Mouse (Mus musculus) frontal cortex, postnatal 25 days (tissue): ENCODE results near the gene Miip.
A peak's percentile ranks its signal among the peaks of the same experiment; 100 is the strongest.

Source experiments
- DNase-seq, 2 experiments: peaks; one replicate each; pipeline ENCODE4 v3.0.0; 2022; ENCODE audit warnings: low spot score in 2 of 2

Miip gene

DNA sequence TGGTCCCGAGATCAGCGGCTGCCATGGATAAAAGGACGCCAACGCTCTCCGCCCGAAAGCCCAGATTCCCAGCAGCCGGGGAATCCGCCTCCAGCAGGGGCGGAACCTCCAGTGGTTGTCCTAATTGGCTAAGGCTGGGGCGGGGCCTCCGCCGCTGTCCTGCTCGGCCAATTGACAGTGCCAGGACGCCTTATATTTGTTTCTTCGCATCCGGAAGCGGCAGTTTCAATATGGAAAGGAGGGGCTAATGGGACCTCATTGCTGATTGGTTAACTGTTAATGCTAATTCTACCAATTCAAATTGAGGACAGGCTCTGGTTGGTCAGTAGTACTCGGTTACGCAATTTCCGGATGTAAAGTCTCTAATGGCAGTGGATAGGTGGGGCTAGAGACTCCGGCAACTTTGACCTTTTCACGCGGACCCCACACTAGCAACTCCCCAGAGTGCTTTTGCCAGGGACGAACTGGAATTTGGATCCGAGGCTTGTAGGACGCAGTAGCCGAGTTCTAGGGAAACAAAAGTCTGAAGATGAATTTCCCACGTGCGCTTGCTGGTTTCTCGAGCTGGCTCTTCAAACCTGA lies at the start of gene Miip, which contains the start of gene Fv1:
Gene Miip (minus strand): TSS at position 367 of the 582 bp plus-strand sequence.
Gene Fv1 (plus strand): TSS at position 530 of the 582 bp plus-strand sequence.
- peak; percentile 86 to 93 for DNase-seq

DNA sequence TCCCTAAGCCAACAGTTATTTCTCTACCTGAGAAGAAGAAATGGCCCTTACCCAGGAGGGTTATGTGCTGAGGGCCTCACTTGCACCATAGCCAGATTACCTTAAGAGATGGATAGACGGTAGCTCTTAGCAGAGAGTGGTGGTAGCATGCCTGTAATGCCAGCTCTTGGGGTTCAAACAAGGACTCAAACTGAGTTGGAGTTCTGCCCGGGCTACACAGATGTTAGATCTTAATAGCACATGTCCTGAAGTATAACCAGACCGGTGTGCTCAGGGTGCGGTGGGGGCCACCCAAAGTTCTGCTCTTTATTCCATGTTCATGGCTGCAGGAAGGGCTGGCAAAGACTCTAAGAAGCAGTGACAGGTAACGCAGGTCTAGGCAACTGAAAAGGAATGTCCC lies 40.9 kb upstream of the Miip start:
- no peak for DNase-seq

DNA sequence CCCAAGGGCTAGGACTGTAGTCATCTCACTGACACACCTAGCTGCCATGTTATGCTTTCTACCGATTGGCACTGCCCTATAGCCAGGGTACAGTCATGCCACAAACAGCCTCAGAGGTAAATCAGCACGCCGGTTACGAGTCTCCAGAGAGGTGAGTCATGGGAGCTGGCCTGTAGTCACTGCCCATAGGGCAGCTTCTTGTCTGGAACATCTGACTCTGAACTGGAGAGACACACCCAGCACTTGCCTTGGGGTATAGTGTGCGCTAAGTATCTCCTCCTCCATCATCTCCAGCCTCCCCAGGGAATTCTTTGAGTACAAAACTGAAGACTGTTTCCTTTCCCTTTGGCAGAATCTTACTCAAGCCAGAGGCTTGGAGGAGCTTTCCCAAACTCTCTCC lies 37.6 kb upstream of the Miip start:
- DNase-seq, result no peak

DNA sequence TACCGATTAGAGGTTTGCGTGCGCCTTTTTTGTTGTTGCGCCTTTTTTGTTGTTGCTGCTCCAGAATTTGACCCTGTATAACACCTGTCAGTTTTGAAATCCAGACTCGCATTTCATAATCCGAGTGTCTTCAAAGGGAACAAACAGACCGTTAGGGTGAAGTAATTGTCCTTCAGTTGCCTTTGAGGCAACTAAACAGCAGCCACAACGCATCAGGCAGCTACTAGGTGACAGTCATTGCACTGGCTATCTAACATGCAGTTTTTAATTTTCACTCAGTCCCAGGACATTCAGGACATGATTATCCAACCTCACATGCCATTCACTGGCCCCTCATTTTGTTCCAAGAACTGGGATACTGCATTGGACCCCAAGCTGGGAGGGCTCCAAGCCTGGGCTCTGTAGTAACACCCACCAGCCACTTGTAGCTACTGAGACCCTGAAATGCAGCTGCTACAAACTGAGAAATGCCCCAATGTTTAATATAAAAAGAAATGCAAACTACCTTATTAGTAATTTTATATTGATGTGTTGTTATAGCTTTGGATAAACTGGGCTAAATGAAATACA lies 36.6 kb upstream of the Miip start:
- DNase-seq, result no peak

DNA sequence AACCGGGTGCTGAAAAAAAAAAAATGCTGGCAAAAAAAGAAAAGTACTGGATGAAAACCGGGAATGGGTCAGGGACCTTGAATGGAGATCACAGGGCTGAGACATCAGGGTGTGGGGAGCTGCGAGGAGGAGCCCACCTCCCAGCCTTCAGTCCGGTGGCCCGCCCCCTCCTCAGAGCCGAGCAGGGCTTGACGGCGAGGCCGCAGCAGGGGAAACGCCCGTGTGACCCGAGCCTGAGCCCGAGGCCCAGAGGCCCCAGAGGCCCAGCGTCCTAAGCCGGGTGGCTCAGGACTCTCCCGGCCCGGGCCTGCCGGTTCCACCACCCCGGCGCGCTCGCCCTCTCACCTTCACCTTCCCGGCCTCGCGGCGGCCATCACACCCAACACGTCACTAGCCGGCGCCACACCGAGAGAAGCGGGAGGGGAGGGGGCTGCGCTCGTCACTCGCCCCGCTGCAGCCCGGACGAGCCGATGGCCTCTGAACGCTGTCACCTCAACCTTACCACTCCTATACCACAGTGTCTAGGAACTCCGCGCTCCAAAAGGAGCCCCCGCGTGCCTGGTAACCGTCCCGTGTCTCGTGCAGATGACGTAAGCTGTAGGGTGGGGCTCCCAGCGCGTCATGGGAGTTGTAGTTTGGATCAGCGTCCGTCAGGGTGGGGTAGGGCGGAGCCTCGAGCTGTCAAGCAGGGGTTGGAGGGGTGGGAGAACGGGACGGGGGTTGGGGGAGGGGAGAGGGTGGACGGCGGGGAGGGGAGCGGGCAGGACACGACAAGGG lies 35.9 kb upstream of the Miip start, which contains the start of gene Mfn2:
Gene Mfn2 (minus strand): TSS at position 392 of the 777 bp plus-strand sequence.
- peak; percentile 85 to 88 for DNase-seq

DNA sequence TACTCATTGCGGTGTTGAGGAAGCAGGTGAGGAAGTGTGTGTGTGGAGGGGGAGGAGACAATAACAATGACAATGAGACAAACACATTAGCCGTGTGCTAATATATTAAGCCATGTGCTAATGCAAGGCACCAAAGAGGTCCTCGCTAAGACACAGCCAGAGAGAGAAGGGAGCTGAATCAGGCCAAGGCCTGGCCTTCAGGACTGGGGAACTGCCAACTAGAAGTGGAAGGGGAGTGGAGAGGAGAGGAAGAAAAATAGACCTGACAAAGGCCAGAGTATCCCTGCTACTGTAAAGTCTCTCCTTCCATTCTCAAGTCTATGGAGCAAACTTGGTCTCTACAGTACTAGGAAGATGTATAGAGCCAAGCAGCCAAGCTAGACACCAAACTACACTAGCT lies 35.0 kb upstream of the Miip start:
- no peak for DNase-seq

DNA sequence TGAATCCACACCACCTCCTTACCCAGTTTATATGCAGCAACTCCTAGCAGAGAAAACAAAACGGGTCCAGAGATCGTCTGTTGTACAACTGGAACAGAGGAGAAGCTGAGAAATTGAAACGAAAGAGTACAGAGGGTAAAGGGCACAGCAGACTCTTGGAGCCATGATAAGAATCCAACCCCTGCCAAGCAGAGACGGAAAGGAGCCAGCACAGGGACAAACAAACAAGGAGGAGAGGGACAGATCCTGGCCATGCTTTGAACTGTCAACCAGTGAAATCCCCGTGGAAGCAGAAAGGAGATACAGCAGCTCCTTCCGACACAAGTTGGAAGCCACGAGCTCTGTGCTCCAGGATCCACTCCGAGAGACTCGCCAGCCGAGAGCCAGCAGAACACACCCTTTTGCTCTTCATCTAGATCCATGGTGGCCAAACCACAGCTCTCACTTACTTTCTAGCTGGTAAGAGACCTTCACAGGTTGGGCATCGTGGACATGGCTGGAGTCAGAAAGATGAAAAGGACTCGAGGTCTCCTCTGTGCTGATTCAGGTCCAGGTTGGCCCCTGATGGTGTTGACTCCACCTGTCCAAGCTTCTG lies 34.4 kb upstream of the Miip start:
- no peak for DNase-seq

DNA sequence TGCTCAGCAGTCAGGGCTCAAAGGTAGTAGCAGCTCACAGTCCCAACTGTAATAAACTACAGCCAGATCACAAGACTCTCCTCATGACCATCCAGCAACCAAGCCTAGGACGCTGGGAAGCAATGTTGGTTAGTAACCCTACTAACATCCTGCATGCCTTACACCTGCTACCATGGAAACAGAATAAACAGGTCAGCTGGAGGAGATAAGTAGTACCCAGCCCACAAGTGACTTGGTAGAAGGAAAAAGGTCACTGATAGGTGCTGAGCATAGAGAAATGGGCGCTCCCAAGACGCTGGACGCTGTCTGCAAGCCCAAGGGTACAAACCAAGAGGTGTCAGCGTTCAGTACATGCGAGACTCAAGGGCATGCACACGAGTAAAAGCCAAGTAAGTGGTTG lies 31.8 kb upstream of the Miip start:
- DNase-seq, result no peak

DNA sequence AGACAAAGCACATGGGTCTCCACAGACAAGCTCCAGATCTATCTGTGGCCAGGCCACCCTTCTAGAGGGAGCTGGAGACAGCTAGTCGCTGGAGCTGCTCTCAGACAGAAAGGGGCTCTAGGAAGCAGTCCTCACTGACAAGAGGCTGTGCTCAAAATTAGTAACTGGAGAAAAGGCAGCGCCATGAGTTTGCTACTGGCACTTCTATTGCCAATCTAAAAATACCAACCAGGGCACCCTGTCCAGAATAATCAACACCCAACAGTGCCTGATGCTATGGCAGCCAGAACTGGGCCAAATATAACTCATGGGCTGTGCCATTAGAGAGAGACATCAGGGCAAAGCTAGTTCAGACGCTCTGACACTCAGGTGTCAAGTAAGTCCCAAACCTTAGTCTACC lies 28.7 kb upstream of the Miip start:
- no peak for DNase-seq

DNA sequence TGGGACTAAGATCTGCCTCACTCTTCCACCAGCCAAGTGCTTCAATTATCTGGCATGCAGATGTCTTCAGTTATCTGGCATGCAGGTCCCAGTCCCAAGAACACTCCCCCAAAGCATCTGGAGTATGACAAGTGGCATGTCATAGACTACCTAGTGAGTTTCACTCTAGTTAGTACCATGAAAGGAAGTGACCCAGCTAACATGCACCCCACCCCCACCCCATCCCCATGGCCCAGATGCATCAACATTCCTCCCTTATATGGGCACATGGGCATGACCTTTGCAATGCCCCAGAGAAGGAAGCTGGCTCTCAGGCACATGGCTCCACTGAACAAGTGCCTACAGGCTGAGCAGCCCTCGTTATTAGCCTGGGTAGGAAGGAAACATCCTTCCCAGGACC lies 27.8 kb upstream of the Miip start:
- DNase-seq, result no peak

DNA sequence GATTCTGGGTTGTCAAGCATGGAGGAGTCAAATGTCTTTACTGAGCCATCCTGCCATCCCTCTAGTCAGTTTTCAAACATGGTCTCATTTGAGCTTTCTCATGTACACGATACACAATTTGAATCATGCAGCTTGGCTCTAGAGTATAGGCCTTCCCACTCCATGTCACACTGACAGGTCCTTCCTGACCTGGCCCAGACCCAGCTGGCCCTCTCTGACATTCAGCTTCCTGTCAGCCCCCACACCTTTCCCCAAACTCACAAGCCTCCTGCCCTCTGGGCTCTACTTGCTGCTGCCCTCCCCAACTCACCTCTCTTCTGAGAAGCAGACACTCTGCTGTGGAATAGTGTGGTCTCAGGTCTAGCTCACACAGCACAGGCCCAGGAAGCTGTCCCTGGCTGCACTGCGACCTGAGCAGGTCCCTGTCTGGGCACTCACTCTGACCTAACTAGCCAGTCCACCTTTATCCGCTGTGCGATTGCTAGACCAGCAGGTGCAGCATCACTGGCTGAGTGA lies 27.3 kb upstream of the Miip start:
- no peak for DNase-seq

DNA sequence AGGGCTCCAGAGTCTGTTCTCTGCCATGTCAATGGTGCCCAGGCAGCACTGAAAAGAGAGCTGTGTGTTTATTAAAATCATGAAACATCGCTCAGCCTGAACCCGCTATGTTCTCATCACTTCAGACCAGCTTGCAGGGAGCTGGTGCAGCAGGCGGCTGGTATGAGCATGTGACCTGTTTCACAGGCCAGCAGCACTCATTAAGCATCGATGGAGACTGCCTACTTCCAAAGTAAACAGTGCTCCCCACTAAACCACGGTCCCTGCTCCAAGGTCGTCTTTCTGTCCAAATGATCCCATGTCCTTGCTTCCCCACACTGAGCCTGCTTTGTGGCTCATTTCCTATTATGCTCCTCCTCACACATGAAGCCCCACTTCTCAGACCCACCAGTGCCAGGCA lies 21.7 kb upstream of the Miip start:
- no peak for DNase-seq

DNA sequence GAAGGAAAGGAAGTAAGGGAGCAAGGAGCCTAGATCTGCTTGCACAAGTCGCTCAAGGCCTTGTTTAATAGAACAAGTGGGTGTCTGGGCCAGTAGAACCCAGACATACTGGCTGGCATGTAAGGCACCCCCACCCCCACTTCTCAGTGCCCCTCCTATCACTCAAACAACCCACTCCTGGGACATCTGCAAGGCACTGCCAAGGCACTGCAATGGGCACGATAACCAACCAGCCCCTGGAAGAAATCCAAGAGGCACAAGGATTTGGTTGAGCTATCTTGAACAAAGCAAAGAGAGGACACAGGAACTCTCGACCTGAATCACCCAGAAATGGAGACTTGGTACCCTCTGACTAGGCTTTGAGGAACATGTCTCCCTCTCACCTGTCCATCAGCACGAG lies 19.6 kb upstream of the Miip start:
- DNase-seq, result no peak

DNA sequence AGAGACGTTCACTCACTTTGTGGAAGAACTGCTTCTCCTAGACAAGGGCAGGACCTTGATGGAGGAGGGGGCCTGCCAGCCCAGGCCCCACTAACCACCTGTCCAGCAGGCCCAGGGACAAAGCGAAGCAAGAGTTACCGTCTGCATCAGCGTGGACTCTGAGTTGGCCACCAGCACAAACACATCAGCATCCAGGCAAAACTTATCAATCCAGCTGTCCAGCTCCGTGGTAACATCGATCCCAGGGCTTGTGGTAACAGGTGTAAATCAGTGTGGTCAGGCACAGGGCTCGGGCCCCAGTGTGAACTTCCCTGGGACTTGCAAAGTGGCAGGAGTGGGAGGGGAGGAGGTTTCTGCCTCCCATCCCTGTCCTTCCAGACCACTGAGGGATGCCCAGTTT lies 18.7 kb upstream of the Miip start:
- no peak for DNase-seq

DNA sequence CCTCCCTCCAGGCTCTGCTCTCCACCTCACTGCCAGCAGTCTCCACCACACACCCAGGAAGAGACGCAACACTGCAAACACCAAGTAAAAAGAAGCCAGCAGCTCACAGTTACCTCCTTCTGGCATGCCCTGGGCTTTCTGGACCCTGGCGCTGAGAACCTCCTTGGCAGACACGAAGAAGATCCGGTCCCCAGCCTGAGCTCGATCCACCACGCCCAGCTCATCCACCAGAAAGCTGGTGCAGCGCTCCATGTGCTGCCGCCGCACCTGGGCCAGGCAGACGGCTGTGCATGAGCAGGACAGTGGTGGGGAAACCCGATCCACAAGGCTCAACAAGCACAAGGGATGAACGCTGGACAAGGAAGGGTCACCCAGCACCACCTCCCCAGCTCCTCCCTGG lies 17.5 kb upstream of the Miip start:
- no peak for DNase-seq

DNA sequence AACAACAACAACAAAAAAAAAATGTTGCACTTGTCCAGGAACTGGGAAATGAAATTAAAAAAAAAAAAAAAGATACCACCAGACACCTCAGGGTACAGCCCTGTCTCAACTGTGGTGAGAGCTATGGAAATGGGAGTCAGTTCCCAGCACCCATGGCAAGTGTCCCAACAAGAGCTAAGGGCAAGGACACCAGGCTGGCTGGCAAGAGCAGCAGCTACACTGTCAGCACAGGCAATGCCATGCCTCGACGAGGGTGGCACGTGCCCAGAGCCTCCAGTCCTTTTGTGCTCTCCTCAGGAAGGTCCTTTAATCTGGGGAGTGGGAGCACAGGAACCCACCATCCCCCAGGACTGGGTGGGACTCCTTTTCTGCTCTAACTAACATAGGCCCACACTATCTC lies 15.5 kb upstream of the Miip start:
- DNase-seq, result no peak

DNA sequence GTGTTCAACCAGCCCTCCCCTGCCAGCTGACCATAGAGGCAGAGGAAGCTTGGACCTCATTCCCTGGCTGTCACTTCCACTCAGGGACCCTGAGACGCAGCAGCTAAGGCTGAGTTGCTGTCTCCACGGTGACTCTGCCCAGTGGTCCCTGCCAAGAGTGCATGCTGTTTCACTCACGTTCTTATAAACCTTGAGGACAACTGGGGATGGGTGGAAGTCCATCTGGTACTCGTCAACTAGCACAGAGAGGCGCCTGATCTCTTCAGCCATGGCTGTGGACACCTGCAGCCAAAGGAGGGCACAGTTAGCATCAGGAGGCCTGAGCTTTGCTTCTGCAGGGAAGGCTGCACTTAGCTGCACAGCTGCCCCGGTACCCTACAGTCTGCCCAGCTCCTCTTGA lies 14.4 kb upstream of the Miip start:
- no peak for DNase-seq

DNA sequence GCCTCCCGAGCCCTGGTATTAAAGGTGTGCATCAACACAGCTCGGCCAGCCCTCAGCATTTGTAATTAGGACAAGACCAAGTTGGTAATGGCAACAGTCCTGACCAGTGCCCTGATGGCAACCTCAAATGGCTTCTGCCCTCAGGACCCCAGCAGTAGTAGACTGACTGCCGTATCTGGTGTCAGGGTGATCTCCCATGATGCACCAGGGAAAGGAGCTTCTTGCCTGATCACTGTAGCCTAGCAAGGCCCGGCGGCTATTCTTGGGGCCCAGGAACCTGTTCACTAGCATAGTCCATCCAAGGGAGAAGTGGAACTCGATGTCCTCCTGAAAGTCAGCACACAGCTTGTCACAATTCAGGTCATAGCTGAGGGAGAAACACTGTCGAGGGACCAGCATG lies 13.2 kb upstream of the Miip start:
- no peak for DNase-seq

DNA sequence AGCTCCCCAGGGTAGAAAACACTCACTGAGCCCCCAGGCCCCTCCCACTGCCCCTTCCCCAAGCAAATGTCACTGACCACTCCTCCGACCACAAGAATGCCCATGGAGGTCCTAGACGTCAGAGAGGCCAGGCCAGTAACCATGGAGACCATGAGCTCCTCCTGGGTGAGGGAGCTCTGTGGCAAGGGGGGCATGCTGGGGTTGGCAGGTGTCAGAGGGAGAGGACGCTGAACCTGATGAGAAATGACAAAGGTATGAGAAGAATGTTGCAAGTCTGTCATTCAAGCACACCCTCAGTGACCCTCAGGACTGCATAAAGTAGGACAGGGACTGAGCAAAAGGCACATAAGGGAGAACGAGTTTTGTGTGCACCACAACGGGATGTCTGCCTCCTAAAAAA lies 11.2 kb upstream of the Miip start:
- DNase-seq, result no peak

DNA sequence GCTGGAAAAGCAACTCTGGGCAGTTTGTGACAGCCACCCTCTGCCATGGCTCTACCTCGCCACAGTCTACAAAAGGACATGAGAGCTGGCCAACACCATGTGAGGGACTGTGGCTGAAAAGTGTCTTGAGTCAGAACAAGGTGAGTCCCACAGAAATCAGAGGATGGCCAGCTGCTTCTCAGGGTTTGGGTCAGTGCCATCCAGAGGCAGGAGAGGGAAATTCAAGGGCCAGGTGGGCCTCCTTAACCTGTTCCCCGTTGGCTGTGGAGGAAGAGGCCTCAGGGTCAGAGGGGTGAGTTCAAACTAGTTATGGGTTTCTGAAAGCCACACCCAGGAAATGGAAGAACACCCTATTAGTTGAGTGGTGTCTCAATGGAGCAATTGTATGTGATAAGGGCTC lies 10.8 kb upstream of the Miip start:
- DNase-seq, result no peak

DNA sequence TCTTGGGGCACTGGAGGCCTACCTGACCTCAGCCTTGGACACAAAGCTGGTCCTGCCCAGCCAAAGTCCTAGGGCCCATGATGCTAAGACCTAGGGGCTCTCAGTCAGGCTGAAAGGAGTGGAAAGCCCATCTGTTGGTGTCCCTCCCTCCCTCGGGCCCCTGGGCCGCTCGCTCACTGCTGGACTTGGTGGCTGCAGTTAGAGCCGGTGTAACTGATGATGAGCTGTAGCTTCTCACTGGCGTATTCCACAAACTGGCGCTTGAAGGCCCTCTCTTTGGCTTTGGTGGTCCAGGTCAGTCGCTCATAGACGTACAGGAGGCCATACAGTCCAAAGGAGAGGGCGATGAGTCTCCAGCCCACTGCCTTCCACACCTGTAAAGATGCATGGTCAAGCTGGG lies 9.9 kb upstream of the Miip start:
- no peak for DNase-seq

DNA sequence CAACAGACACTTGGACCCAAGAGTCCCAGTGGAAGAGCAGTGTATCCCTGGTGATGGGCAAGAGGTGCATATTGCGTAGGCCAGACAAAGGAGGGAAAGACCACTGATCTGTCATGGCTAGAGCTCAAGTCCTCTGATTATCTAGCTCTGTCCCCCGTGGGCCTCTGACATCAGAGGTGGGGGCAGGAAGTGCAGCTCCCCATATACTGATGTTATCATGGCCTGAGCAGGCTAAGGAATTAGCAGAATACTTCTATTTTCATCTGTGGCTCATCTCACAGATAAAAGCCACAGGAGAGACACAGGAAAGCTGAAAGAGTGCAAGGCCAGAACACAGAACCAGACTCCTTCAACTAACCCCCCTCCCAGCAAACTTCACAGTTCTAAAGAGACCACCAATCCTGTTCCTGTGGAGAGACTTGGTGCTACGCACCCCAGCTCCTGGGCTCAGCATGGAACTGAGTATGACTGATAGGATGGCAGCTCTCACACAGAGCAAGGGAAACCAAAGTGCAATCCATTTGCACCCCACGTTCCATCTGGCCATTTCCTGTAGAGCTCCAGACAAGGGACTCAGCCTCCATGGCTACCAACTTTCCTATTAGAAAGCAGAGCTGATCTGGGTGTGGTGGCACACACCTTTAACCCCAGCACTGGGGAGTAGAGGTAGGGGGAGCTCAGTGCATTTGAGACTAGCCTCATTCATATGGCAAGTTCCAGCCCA lies 7.4 kb upstream of the Miip start:
- no peak for DNase-seq
